Mouse (Mus musculus) kidney, adult 9 months (tissue): Measurements from ENCODE around the gene Pdp2.
"Not testable (repeated sequence)": the region's sequence is repeated elsewhere in the genome, so short reads cannot be mapped to it uniquely, and the experiment has no call there.

Experiments
- DNase-seq: peaks from one replicate; pipeline ENCODE4 v3.0.0; 2022

Gene Pdp2

DNA sequence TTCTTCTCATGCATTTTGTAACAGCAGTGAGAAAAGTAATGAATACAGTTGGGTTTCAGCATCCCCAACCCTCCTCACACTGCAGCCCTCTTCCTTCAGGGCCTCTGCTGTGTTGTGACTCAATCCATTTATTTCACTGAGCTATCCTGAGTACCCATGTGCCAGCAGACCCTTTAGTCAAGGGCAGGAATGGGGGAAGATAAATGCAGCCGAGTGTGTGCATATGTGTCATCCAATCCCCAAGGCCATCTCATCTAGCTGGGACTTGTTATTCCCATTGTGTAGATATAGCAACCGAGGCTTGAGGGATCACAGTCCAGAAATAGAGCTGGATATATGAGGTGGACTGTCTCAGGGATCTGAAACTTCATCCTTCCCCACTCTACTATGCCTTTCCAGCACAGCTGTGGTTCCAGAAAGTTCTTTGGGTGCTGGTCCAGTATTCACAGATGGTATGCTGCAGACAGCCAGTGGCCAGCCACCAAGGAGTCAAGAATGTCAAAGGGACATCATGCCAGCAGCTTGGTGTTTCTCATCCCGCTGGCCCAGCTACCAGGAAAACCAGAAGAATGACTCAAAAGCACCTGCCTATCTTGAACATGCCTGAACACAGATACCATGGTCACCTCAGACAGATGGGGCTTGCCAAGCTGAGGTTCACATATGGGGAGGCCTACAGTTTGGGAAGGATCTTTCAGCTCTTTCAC lies 43.9 kb downstream of the Pdp2 start:
- DNase-seq = peak; percentile 2

DNA sequence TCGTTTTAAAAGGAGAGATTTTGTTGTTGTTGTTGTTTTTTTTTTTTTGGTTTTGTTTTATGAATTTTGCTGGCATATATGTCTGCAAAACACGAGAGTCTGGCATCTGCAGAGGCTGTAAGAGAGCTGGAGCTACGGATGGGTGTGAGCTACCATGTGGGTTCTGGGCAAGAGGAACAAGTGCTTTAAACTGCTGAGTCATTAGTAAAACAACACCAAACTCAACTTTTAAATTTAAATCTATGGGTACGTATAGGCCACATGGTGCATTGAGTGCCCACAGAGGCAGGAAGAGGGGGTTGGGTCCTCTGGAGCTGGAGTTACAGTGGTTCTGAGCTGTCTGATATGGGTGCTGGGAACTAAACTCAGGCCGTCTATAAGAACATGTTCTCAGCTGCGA lies 46.8 kb downstream of the Pdp2 start:
- no peak for DNase-seq

- peak; percentile 5 for DNase-seq
Observed at GRCm38 (mm10) chr8:104640241-104640640, 49.0 kb downstream of the Pdp2 start.

DNA sequence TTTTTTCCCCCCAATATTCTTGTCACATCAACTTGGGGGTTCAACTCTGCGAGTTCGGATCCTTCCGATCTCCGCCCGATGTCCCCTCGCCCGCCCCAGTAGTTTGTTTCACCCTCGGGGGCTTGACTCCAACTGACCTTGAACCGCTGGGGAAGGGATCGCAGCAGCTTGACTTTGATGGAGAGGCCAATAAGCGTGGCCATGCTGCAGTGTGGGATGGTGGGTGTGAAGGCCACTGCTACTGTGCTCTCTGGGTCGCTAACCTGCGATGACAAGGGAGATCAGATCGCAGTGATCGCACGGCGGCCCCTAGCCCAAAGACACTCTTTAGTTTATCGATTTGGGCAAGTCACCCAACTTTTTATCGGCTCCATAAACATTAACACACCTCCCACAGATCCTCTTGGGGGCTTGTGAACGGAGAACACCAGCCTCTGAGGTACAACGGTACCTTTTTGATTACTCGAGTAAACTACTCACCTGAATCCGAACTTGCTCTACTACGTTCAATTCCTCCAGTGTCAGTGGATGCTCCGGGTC lies 49.6 kb downstream of the Pdp2 start:
- DNase-seq = peak; percentile 27

DNA sequence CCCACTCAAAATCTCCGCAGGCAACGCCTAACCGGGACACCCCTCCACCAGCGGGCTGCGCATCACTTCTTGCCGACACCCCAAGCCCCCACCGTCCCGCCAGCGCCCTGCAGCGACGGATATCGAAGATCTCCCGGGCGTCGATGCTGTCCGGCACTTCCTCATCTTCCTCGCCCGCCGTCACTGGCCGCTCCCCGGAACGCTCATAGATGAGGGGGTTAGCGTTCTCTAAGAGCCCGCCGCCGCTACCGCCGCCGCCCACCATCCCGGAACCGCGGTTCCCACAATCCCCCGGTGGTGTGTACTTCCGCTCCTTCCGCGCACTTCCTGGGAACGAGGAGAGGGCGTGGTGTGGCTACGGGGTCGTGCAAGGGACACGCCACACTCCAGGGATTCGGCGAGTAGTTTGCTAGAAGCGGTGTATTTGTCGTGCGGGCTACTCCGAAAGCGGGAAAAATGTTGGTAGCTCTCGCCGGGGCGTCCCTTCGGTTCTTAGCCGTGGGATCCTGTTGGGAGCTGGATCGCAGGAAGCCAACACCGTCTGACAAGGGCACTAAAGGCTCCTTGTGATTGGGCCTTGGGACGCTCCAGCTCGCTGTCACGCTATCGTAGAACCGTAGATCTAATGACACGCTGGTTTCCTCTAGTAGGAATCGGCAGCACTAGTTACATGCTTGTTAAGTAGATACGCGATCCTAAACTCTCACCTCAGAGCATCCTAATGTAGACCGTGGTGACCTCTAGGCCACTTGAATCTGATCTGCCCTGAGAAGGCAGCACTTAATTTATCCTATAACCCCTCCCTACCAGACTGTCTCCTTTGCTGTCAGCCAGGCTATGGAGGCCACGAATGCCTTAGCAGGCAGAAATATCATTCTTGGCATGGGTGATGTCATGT lies 50.4 kb downstream of the Pdp2 start, which contains the start of gene Ciao2b:
Gene Ciao2b, minus strand, starts transcription at position 540 of the 898 bp plus-strand sequence.
- peak; percentile 89 for DNase-seq

- DNase-seq = no peak
Observed at GRCm38 (mm10) chr8:104642324-104642654, 51.0 kb downstream of the Pdp2 start.

DNA sequence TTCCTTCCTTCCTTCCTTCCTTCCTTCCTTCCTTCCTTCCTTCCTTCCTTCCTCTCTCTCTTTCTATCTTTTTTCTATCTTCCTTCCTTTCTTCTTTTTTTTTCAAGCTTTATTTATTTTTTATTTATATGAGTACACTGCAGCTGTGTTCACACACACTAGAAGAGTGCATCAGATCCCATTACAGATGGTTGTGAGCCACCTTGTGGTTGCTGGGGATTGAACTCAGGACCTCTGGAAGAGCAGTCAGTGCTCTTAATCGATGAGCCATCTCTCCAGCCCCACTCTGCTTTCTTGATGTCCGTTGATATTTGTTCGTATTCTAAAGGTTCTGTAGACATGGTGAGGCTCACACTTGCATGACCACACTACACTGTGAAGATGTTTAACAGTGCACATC lies 52.9 kb downstream of the Pdp2 start:
- not testable (repeated sequence) for DNase-seq
